Mouse (Mus musculus) lung, adult 2 months (tissue): ENCODE measurements at regions not wholly inside any gene's neighbourhood (a gene's known extent, or its start where the extent isn't known, plus 50 kb on each side); places are given as distances from the start of the nearest gene placed in this dataset.

Experiments
- DNase-seq: peaks from one replicate; pipeline ENCODE4 v3.0.0; 2022
- H3K4me1 ChIP-seq: fragments of 200-500 bp; 2 replicates; pipeline ENCODE4 v1.6.1; 2011; ENCODE audit warnings: low read length; ENCODE audit not compliant: control insufficient read depth, insufficient read depth
- H3K4me3 ChIP-seq: fragments of 200-500 bp; replicated peaks from 2 replicates; pipeline ENCODE3; 2011; ENCODE audit warnings: low read depth, mild to moderate bottlenecking, control low read depth, low read length; ENCODE audit errors: extremely low read depth
- CTCF ChIP-seq: fragments of 200-500 bp; IDR thresholded peaks from 2 replicates; pipeline ENCODE4 v1.5.1; 2011; ENCODE audit warnings: mild to moderate bottlenecking, low read length, control low read depth; ENCODE audit not compliant: insufficient read depth
- POLR2A ChIP-seq: fragments of 200-500 bp; IDR thresholded peaks from 2 replicates; pipeline ENCODE4 v1.6.1; 2011; ENCODE audit warnings: low read depth, mild to moderate bottlenecking, control low read depth, low read length, borderline replicate concordance; ENCODE audit errors: extremely low read depth
- whole genome bisulfite sequencing: fragments of 180-500 bp; shearing (Covaris S2); methylation state at CpG from one replicate; pipeline ENCODE4 v1.1.7; 2018; 5-methylcytosine and 5-hydroxymethylcytosine counted together

DNA sequence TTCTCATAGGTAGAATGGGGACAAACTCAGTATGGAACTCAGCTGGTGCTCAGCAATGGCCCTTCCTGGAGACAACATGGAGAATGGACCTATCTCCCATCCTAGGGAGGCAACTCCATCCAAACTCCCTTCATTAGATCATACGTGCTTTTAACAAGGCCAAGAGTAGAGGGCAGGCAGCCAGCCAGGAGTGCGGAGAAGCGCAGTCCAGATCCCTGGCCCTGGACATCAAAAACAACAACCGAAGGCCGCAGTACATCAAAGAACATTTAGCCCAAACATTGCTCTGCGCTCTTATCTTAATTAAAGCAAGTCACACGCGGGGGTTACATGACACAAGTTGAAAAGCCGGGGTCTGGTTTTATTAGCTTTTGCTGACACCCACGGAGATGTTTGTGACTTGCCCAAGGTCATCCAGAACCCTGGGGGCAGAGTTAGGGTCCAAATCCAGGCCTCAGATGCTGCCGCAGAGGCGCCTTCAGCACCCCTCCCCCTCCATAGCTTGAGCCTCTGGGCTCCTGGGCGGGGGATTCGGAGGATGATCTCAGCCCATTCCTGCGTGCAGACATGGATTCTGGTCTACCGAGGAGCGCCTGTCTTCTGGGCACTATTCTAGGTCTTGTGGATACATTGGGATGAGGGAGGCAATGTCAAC, 90.6 kb upstream of the Zbtb40 start:
- WGBS = 70% methylated on average over 17 of the region's 17 CpGs
- TF ChIP-seq POLR2A (no peak), CTCF (no peak)
- H3K4me1 ChIP-seq = peaks cover under 1% of the 10 kb centered on the region; the same call in 1 of the 2 replicates

DNA sequence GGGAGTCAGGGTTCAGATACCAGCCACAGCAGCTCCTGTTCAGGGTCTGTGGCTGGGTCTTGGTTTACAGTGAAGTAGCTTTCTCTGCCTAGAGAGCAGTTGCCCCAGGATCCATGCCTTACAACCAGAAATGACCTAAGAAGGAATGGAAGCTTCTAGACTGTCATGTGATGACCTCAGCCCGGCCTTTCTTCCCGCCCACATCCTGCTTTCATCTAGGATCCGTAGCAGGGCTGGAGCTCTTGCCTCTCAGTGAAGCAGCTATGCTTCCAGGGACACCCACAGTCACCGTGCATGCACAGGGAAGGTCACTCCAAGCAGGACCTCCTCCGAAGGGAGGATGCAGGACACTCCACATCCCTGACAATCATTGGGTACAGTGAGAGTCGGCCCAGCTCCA, 89.5 kb upstream of the Zbtb40 start:
- TF ChIP-seq CTCF (no peak), POLR2A (peak; percentile 18; the same call in 1 of the 2 replicates)
- Histone ChIP-seq H3K4me3 (no peak overlapping the region), H3K4me1 (peaks cover 6% of the 10 kb centered on the region)
- no peak for DNase-seq
- WGBS = 52% methylated on average over 6 of the region's 6 CpGs

More for the DNA sequence above, 90.6 kb upstream of the Zbtb40 start:
- H3K4me3 ChIP-seq = no peak overlapping the region
- DNase-seq = no peak

DNA sequence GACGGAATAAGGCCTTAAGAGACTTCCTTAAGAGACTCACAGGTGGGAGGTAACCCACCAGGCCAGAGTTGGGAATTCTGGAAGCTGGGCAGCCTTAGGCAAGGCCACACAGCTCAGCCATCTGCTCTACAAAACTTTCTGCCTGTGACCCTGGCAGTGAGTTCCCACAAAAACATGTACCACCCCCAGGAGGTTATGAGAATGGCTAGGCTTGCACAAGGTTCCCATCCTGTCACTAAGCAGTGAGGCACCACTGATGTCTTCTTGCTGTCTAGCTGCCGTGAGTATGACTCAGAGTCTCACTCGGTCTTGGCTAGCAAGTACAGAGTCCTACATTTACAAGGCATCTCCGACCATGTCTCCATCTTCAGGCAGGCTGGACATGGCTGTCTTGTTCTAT, 87.7 kb upstream of the Zbtb40 start:
- no peak for DNase-seq
- no peak for TF ChIP-seq POLR2A
- no peak for TF ChIP-seq CTCF
- 72% methylated on average over 4 of the region's 4 CpGs for WGBS

DNA sequence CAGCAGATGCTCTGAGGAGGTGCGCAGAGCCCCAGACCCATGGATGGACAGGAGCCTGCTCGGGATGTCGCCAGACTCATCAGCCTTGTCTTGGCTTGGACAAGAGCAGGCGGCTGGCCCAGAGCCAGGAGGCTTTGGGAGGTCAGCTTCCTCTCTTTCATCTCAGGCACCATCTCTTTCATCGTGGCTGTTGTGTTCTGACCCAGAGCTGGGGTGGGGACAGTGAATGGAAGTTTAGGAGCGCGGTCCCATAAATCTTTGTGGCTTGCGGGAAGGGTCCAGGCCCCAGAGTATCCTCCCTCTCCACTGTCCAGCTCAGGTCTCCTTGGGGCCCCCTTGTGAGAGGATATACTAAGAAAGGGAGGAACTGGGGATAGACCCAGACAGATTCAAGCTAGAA, 87.2 kb upstream of the Zbtb40 start:
- Histone ChIP-seq H3K4me3 (no peak overlapping the region), H3K4me1 (peaks cover 6% of the 10 kb centered on the region)
- 30% methylated on average over 8 of the region's 8 CpGs for WGBS
- DNase-seq = peak; percentile 25
- TF ChIP-seq CTCF = no peak
- no peak for TF ChIP-seq POLR2A

More for the DNA sequence above, 87.7 kb upstream of the Zbtb40 start:
- H3K4me3 ChIP-seq = no peak overlapping the region
- H3K4me1 ChIP-seq = peaks cover 6% of the 10 kb centered on the region

DNA sequence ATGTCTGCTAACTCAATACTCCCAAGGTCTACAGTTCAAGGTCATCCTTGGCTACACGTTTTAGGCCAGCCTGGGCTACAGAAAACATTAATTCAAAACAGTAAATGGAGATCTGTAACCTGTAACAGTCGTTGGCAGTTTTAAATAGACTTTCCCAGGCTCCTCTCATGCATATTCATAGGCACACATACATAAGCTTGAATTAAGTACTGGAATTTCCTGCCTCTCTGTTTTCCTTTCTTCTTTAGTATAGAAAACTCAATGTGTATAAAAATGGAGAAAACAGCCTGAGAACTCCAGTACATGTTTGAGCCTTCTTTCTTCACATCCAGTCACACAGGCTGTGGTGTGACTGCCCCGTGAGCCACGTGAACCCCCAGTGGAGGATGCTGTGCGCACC, 86.0 kb upstream of the Zbtb40 start:
- TF ChIP-seq CTCF (no peak), POLR2A (no peak)
- H3K4me3 ChIP-seq = no peak overlapping the region
- peaks cover 6% of the 10 kb centered on the region for H3K4me1 ChIP-seq
- DNase-seq = no peak
- 71% methylated on average over 5 of the region's 5 CpGs for WGBS

DNA sequence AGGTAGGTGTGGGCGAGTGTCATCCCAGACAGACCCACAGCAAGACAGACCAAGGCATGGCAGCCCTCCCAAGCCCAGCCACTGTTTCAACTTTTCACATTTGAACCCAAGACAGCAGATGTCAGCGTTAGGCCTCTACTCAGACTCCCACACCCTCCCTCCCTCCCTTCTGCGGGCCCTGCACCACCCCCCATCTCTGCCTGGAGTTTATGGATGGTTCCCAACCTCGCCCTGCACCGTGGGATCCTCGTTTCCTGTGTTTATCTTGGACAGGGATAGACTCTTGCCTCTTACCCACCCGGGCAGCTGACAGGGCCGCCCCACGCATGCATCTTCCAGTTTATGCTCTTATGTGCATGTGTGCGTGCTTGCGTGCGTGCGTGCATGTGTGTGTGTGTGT, 85.2 kb upstream of the Zbtb40 start:
- WGBS = 34% methylated on average over 13 of the region's 13 CpGs
- TF ChIP-seq POLR2A (no peak), CTCF (no peak)
- Histone ChIP-seq H3K4me3 (no peak overlapping the region), H3K4me1 (peaks cover 6% of the 10 kb centered on the region)
- no peak for DNase-seq

DNA sequence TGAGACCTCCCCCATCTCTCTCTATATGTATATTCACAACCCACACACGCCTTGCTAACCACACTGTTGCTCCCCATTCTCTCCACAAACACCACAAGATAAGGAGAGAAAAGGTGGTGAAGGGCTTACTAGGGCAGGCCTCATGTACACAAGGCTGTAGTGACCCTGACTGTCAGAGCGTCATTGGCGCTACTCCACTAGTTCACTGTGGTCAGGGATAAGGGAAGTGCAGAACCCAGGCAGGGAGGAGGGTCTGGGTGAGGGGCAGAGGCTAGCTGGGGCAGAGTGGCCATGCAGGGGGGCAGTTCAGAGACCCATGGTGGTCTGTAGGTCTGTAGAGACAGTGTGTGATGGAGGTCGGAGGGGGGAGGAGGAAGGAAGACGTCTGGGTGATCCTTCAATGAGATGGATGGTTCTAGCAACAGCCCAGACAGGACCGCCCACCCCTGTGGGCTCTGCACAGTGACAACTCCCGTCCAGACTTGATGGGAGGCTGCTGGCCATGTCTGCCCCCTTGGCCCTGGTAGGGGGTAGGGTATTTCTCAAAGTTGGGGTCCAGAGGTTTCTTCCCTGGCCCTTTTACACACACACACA, 82.1 kb upstream of the Zbtb40 start:
- Histone ChIP-seq H3K4me1 (peaks cover 6% of the 10 kb centered on the region), H3K4me3 (no peak overlapping the region)
- no peak for DNase-seq
- 39% methylated on average over 7 of the region's 7 CpGs for WGBS
- TF ChIP-seq CTCF (no peak), POLR2A (no peak)

DNA sequence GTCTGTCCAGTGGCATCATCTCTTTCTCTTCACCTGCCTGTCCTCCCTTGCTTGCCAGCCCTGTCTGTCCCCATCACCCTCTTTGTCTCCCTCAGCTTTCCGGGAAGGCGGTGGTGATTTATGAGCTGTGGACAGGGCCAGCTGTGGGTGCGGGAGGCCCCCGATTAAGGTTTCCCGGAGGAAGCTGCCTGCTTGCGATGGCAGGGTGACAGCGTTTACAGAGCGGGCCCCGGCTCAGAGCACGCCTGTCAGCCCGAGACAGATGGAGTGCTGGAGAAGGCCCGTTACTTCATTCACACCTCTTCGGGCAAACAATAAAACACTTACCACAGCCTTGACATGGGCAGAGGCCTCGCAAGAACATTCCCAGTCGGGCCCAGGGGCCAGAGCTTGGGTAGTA, 79.6 kb upstream of the Zbtb40 start:
- no peak for DNase-seq
- Histone ChIP-seq H3K4me3 (no peak overlapping the region), H3K4me1 (no peaks in the 10 kb centered on the region)
- TF ChIP-seq CTCF = no peak
- WGBS = 15% methylated on average over 15 of the region's 15 CpGs

DNA sequence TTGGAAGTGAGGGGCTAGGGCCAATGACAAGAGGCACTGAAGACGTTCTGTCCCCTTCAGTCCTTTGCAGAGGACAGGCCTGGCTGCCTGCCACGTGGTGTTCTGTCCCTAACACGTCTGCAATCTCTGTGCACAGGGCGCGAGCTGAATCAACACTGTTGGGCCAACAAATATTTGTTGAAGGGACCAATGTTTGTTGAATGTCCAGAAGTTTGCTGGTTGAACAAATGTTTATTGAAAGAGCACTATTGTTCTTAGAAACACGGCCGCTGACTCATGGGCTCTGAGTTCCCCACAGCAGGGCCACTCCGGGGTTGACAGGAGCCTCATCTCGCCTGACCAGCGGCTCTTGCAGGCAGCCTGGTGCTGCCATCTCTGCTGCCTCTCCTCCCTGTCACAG, 73.1 kb upstream of the Zbtb40 start:
- 23% methylated on average over 10 of the region's 10 CpGs for WGBS
- peaks cover 5% of the 10 kb centered on the region; the same call in 1 of the 2 replicates for H3K4me1 ChIP-seq
- peak; percentile 26 for DNase-seq
- TF ChIP-seq POLR2A (no peak), CTCF (no peak)
- H3K4me3 ChIP-seq = no peak overlapping the region

DNA sequence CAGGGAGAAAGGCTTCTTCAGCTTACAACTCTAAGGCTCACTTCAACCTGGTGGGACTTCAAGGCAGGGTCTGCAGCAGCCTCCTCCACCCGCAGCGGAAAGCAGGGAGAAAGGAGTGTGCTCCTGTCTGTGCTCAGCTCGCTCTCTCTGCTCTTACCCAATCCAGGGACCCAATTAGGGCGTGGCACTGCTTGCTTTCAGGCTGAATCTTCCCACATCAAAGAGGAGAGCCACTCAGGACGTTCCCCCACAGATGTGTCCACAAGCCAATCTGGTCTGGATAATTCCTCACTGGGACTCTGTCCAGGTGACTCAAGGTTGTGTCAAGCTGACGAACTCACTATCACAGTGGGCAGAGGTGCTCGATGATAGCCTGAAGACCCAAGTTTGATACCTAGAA, 72.0 kb upstream of the Zbtb40 start:
- WGBS = 63% methylated on average over 7 of the region's 7 CpGs
- TF ChIP-seq CTCF = no peak
- no peak for TF ChIP-seq POLR2A
- H3K4me3 ChIP-seq = no peak overlapping the region

More for the DNA sequence above, 72.0 kb upstream of the Zbtb40 start:
- peaks cover 5% of the 10 kb centered on the region; the same call in 1 of the 2 replicates for H3K4me1 ChIP-seq
- DNase-seq = no peak
